Mouse (Mus musculus) intestine, embryonic 16.5 days (tissue): ENCODE measurements around the gene Dmac2. TPM values are rescaled to one million over a fixed set of nuclear protein-coding genes. Genes with fewer than 3 reads are reported as not detected.

Source experiments
- ATAC-seq: fragments of 200-750 bp; cut with Nextera tagmentation; 2 replicates; pipeline ENCODE4 v1.8.0; 2017; ENCODE audit warnings: moderate TSS enrichment, moderate library complexity
- H3K27ac ChIP-seq: fragments of 300-500 bp; sonication (generic); 2 replicates; pipeline ENCODE4 v1.5.1; 2014; ENCODE audit warnings: mild to moderate bottlenecking, low read length
- H3K27me3 ChIP-seq: fragments of 300-500 bp; sonication (generic); replicated peaks from 2 replicates; pipeline ENCODE4 v1.6.1; 2014; ENCODE audit warnings: low read length, control low read depth, mixed read lengths; ENCODE audit not compliant: control insufficient read depth, insufficient read depth
- H3K36me3 ChIP-seq: fragments of 300-500 bp; sonication (generic); 2 replicates; pipeline ENCODE4 v1.6.1; 2014; ENCODE audit warnings: low read length, control low read depth; ENCODE audit not compliant: control insufficient read depth, insufficient read depth
- H3K4me1 ChIP-seq: fragments of 300-500 bp; sonication (generic); 2 replicates; pipeline ENCODE4 v1.6.1; 2014; ENCODE audit warnings: low read length, control low read depth, mixed read lengths; ENCODE audit not compliant: control insufficient read depth, insufficient read depth
- H3K4me2 ChIP-seq: fragments of 300-500 bp; sonication (generic); 2 replicates; pipeline ENCODE4 v1.6.1; 2014; ENCODE audit warnings: low read depth, low read length, control low read depth
- H3K4me3 ChIP-seq: fragments of 300-500 bp; sonication (generic); 2 replicates; pipeline ENCODE4 v1.5.1; 2014; ENCODE audit warnings: mild to moderate bottlenecking, low read length
- H3K9ac ChIP-seq: fragments of 300-500 bp; sonication (generic); 2 replicates; pipeline ENCODE4 v1.6.1; 2014; ENCODE audit warnings: low read depth, low read length
- H3K9me3 ChIP-seq: fragments of 300-500 bp; sonication (generic); 2 replicates; pipeline ENCODE4 v1.6.1; 2016; ENCODE audit warnings: low read length, control low read depth; ENCODE audit not compliant: control insufficient read depth
- WGBS: fragments of 180-500 bp; shearing (Covaris S2); extraction: QIAGEN DNeasy Blood & Tissue Kit; methylation state at CpG from one replicate; pipeline ENCODE4 v1.1.7; 2014; 5-methylcytosine and 5-hydroxymethylcytosine counted together
- polyA plus RNA-seq: library from polyadenylated mRNA; unstranded; fragments of >200 nt; fragmentation: Nextera tagmentation; extraction: Ambion mirVana; gene quantifications from 2 replicates; pipeline ENCODE4 v1.2.1, GENCODE M21; 2015

Dmac2 gene
- polyA plus RNA-seq, 1 experiment from 2014 or later: 41.8 TPM

GRCm38 (mm10) chr7:25644631-25645030, 25.4 kb downstream of the Dmac2 start:
- Histone ChIP-seq H3K27ac (no peak overlapping the region), H3K4me1 (no peaks in the 10 kb centered on the region), H3K36me3 (no peaks in the 10 kb centered on the region), H3K4me3 (no peak overlapping the region), H3K4me2 (no peak overlapping the region), H3K9ac (no peak overlapping the region), H3K27me3 (no peaks in the 10 kb centered on the region), H3K9me3 (no peaks in the 10 kb centered on the region)
- 85% methylated on average over 4 of the region's 4 CpGs for WGBS
- no peak for ATAC-seq

- no peaks in the 10 kb centered on the region for H3K27me3 ChIP-seq
- 68% methylated on average over 14 of the region's 14 CpGs for WGBS
- H3K27ac ChIP-seq: no peak overlapping the region
- no peak for ATAC-seq
- no peaks in the 10 kb centered on the region for H3K4me1 ChIP-seq
- no peaks in the 10 kb centered on the region for H3K9me3 ChIP-seq
- no peak overlapping the region; the same call in 1 of the 2 replicates for H3K9ac ChIP-seq
- H3K4me2 ChIP-seq: no peak overlapping the region
- no peaks in the 10 kb centered on the region for H3K36me3 ChIP-seq
- no peak overlapping the region for H3K4me3 ChIP-seq
Observed at GRCm38 (mm10) chr7:25645074-25645473, 25.9 kb downstream of the Dmac2 start.

GRCm38 (mm10) chr7:25647574-25648123, 28.4 kb downstream of the Dmac2 start:
- ATAC-seq: no peak
- 52% methylated on average over 5 of the region's 5 CpGs for WGBS
- Histone ChIP-seq H3K4me3 (no peak overlapping the region), H3K9me3 (no peaks in the 10 kb centered on the region), H3K36me3 (no peaks in the 10 kb centered on the region), H3K27me3 (no peaks in the 10 kb centered on the region), H3K9ac (no peak overlapping the region), H3K4me1 (no peaks in the 10 kb centered on the region), H3K27ac (no peak overlapping the region), H3K4me2 (no peak overlapping the region)

GRCm38 (mm10) chr7:25649839-25650238, 30.6 kb downstream of the Dmac2 start:
- 73% methylated on average over 5 of the region's 5 CpGs for WGBS
- Histone ChIP-seq H3K4me1 (no peaks in the 10 kb centered on the region), H3K9me3 (no peaks in the 10 kb centered on the region), H3K4me2 (no peak overlapping the region), H3K36me3 (no peaks in the 10 kb centered on the region), H3K27ac (no peak overlapping the region), H3K4me3 (no peak overlapping the region), H3K27me3 (no peaks in the 10 kb centered on the region), H3K9ac (no peak overlapping the region)
- ATAC-seq: no peak

- no peaks in the 10 kb centered on the region for H3K9me3 ChIP-seq
- no peak overlapping the region for H3K9ac ChIP-seq
- no peak overlapping the region for H3K4me3 ChIP-seq
- H3K4me2 ChIP-seq: no peak overlapping the region
- H3K27ac ChIP-seq: no peak overlapping the region
- no peaks in the 10 kb centered on the region for H3K36me3 ChIP-seq
- no peaks in the 10 kb centered on the region for H3K27me3 ChIP-seq
- 85% methylated on average over 8 of the region's 8 CpGs for WGBS
- ATAC-seq: no peak
- H3K4me1 ChIP-seq: no peaks in the 10 kb centered on the region
Observed at GRCm38 (mm10) chr7:25651281-25651680, 32.1 kb downstream of the Dmac2 start.

GRCm38 (mm10) chr7:25652244-25652759, 33.1 kb downstream of the Dmac2 start:
- H3K4me3 ChIP-seq: no peak overlapping the region
- no peak overlapping the region for H3K27ac ChIP-seq
- H3K4me2 ChIP-seq: no peak overlapping the region
- no peaks in the 10 kb centered on the region for H3K27me3 ChIP-seq
- ATAC-seq: no peak
- 81% methylated on average over 12 of the region's 12 CpGs for WGBS
- no peaks in the 10 kb centered on the region for H3K9me3 ChIP-seq
- no peak overlapping the region for H3K9ac ChIP-seq
- no peaks in the 10 kb centered on the region for H3K4me1 ChIP-seq
- no peaks in the 10 kb centered on the region for H3K36me3 ChIP-seq

GRCm38 (mm10) chr7:25655601-25656428, 36.6 kb downstream of the Dmac2 start:
- Histone ChIP-seq H3K36me3 (no peaks in the 10 kb centered on the region), H3K27ac (no peak overlapping the region), H3K4me2 (no peak overlapping the region), H3K27me3 (no peaks in the 10 kb centered on the region), H3K4me1 (peaks cover 10% of the 10 kb centered on the region), H3K4me3 (no peak overlapping the region), H3K9ac (no peak overlapping the region), H3K9me3 (no peaks in the 10 kb centered on the region)
- 77% methylated on average over 11 of the region's 11 CpGs for WGBS
- ATAC-seq: no peak

- 31% methylated on average over 10 of the region's 10 CpGs for WGBS
- ATAC-seq: no peak
- no peaks in the 10 kb centered on the region for H3K9me3 ChIP-seq
- H3K4me3 ChIP-seq: peak overlapping the region; percentile 62
- no peaks in the 10 kb centered on the region for H3K36me3 ChIP-seq
- no peaks in the 10 kb centered on the region for H3K27me3 ChIP-seq
- peak overlapping the region; percentile 64 for H3K9ac ChIP-seq
- peaks cover 10% of the 10 kb centered on the region for H3K4me1 ChIP-seq
- H3K4me2 ChIP-seq: peak overlapping the region; percentile 69
- no peak overlapping the region for H3K27ac ChIP-seq
Observed at GRCm38 (mm10) chr7:25657785-25658184, 38.6 kb downstream of the Dmac2 start.

GRCm38 (mm10) chr7:25658657-25659472, 39.7 kb downstream of the Dmac2 start, which contains the start of the genes Bckdha and Exosc5:
Bckdha (minus strand) TSS chr7:25658981.
Exosc5 (plus strand) TSS chr7:25659164.
- Histone ChIP-seq H3K9me3 (no peaks in the 10 kb centered on the region), H3K4me3 (peak within 1 kb of the TSS; percentile 78), H3K27ac (peak within 1 kb of the TSS; percentile 63), H3K9ac (peak within 1 kb of the TSS; percentile 74), H3K36me3 (no peaks in the 10 kb centered on the region), H3K4me2 (peak within 1 kb of the TSS; percentile 75), H3K4me1 (peaks cover 10% of the 10 kb centered on the region), H3K27me3 (no peaks in the 10 kb centered on the region)
- ATAC-seq: peak; percentile 99
- WGBS: under 1% methylated on average over 50 of the region's 50 CpGs
